Mouse (Mus musculus): ENCODE data around the gene Edrf1. TPM values are rescaled to one million over a fixed set of nuclear protein-coding genes. Genes with fewer than 3 reads are reported as not detected.

Gene Edrf1
- total RNA-seq (2022) = 10 to 100 TPM; 17.2 to 27.1 (median 19.8) TPM

- DNase-seq = peak; percentile 99
Measured at GRCm38 (mm10) chr7:133637361-133638305, at the start of gene Edrf1. Gene Edrf1, plus strand, starts transcription at chr7:133637543.

GRCm38 (mm10) chr7:133591750-133592149 lies 45.6 kb upstream of the Edrf1 start:
- DNase-seq = no peak

- no peak for DNase-seq
Measured at GRCm38 (mm10) chr7:133600558-133600957, 36.8 kb upstream of the Edrf1 start.

GRCm38 (mm10) chr7:133602058-133602457 lies 35.3 kb upstream of the Edrf1 start, which contains the start of gene Tex36:
Gene Tex36, minus strand, starts transcription at chr7:133602158.
- no peak for DNase-seq

- no peak for DNase-seq
Measured at GRCm38 (mm10) chr7:133603156-133603555, 34.2 kb upstream of the Edrf1 start.

GRCm38 (mm10) chr7:133604427-133605081 lies 32.8 kb upstream of the Edrf1 start:
- DNase-seq = no peak

- DNase-seq = no peak
Measured at GRCm38 (mm10) chr7:133607331-133607730, 30.0 kb upstream of the Edrf1 start.

- DNase-seq = no peak
Measured at GRCm38 (mm10) chr7:133607883-133608575, 29.3 kb upstream of the Edrf1 start.

GRCm38 (mm10) chr7:133608631-133609340 lies 28.6 kb upstream of the Edrf1 start:
- DNase-seq = no peak

GRCm38 (mm10) chr7:133609585-133609984 lies 27.8 kb upstream of the Edrf1 start:
- DNase-seq = no peak

- no peak for DNase-seq
Measured at GRCm38 (mm10) chr7:133612981-133613380, 24.4 kb upstream of the Edrf1 start.

- DNase-seq = no peak
Measured at GRCm38 (mm10) chr7:133620721-133621120, 16.6 kb upstream of the Edrf1 start.

GRCm38 (mm10) chr7:133623226-133623625 lies 14.1 kb upstream of the Edrf1 start:
- DNase-seq = peak; percentile 45

- DNase-seq = no peak
Measured at GRCm38 (mm10) chr7:133627184-133627936, 10.0 kb upstream of the Edrf1 start.

GRCm38 (mm10) chr7:133630821-133631220 lies 6.5 kb upstream of the Edrf1 start:
- DNase-seq = no peak

- no peak for DNase-seq
Measured at GRCm38 (mm10) chr7:133632476-133632875, 4.9 kb upstream of the Edrf1 start.

- DNase-seq = no peak
Measured at GRCm38 (mm10) chr7:133634932-133635650, 2.3 kb upstream of the Edrf1 start.

- DNase-seq = peak; percentile 79
Measured at GRCm38 (mm10) chr7:133636738-133637352, 498 bp upstream of the Edrf1 start.

- no peak for DNase-seq
Measured at GRCm38 (mm10) chr7:133638306-133638705, 963 bp downstream of the Edrf1 start.

- no peak for DNase-seq
Measured at GRCm38 (mm10) chr7:133638821-133639220, 1.5 kb downstream of the Edrf1 start.

Measured in adrenal gland, adult 8-10 months (tissue).